Mouse (Mus musculus): ENCODE results near the gene C1qtnf4.
"Not testable (repeated sequence)": the region's sequence is repeated elsewhere in the genome, so short reads cannot be mapped to it uniquely, and the experiment has no call there.

C1qtnf4 gene

GRCm38 (mm10) chr2:90881824-90882223, 3.8 kb upstream of the C1qtnf4 start:
- DNase-seq (ENCODE audit: low spot score in 2 of 2): no peak

DNA sequence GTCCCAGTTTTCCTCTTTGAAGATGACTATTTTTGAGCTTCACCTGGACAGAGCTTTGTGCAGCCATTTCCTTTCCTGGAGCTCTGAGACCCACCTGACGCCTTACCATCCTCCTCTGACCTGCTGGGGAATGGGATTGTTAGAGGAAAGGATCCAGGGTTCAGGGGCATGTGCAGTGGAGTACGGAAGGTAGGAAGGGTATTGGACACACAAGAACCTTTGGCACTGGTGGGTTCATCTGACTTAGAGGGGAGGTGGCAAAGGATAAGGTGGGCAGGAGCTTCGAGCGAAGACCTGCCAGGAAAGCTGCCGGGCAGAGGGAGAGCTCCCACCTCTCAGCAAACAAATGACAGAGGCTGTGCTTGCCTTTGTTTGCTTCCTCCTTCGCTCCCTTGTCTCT, 776 bp downstream of the C1qtnf4 start:
- DNase-seq (ENCODE audit: low spot score in 2 of 2): no peak

DNA sequence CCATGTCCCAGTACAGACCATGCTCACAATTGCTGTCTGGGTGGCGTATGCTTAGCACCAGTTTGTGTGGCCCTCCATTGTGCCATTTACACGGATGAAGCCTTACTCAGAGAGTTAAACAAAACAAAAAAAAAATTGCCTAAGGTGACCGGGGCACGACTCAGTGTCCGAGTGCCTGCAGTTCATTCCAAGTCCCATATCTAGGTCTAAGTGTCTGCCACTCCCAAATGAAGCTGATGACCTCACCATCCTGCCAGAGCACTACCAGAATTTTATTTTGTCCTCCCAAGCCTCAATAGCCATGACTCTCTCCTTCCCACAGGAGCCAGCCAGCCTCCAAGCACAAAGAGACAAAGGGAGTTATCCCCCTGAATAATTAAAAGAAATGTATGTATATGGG, 2.0 kb downstream of the C1qtnf4 start:
- no peak for DNase-seq (ENCODE audit: low spot score in 2 of 2)

GRCm38 (mm10) chr2:90889550-90890548, 4.2 kb downstream of the C1qtnf4 start:
- DNase-seq (ENCODE audit: low spot score in 2 of 2): no peak

DNA sequence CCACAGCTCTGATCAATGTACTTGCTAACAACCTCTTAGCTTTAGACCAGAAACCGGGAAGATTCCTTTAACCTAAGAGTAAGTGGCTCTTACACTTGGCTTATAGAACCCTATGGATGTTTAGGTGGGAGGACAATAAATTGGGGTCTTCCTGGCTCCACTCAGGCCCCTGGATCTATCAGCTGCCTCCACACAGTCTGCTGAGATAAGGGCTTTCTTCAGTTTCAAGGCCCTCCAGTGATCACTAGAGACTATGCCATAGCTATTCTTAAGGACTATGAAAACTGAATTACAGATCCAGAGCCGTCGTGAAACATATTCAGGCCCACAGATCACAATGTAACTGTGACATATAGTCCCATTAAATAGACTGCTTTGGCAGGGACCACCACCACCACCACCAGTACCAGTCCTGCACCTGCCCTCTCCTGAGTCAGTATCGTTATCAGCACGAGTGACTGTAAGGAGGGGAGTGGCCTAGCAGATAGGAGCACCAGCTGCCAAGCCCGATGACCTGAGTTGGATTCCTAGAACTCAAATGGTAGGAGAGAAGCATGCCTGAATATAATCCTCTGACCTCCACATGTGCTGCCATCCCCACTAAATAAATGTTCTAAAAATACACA, 8.1 kb downstream of the C1qtnf4 start:
- no peak for DNase-seq (ENCODE audit: low spot score in 2 of 2)

DNA sequence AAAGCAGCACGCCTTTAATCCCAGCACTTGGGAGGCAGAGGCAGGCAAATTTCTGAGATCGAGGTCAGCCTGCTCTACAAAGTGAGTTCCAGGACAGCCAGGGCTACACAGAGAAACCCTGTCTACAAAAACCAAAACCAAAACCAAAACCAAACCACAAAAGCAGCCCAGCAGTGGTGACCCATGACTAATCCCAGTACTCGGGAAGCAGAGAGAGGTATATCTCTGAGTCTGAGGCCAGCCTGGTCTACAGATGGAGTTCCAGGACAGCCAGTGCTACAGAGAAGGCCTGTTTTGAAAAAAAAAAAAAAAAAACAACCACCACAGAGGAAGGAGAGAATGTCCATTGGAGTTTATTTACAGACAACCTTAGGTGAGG, 8.6 kb downstream of the C1qtnf4 start:
- not testable (repeated sequence) for DNase-seq (ENCODE audit: low spot score in 2 of 2)

DNA sequence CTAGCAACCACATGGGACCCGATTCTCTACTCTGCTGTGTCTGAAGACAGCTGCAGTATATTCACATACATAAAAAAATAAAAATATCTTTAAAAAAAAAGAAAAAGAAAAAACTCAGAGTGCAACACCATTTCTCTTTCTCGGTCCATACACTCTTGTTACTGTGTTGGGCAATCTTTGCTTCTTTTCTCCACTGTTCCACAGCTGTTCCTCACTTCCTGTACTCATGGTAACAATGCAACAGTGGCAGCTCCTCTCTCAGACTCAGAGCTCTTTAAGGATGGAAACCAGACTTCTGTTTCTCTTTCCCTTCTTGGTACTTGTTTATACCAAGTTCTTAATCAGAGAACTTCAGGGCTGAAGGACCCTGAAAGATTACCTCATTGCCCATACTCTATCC, 17.7 kb downstream of the C1qtnf4 start:
- DNase-seq (ENCODE audit: low spot score in 2 of 2): no peak

DNA sequence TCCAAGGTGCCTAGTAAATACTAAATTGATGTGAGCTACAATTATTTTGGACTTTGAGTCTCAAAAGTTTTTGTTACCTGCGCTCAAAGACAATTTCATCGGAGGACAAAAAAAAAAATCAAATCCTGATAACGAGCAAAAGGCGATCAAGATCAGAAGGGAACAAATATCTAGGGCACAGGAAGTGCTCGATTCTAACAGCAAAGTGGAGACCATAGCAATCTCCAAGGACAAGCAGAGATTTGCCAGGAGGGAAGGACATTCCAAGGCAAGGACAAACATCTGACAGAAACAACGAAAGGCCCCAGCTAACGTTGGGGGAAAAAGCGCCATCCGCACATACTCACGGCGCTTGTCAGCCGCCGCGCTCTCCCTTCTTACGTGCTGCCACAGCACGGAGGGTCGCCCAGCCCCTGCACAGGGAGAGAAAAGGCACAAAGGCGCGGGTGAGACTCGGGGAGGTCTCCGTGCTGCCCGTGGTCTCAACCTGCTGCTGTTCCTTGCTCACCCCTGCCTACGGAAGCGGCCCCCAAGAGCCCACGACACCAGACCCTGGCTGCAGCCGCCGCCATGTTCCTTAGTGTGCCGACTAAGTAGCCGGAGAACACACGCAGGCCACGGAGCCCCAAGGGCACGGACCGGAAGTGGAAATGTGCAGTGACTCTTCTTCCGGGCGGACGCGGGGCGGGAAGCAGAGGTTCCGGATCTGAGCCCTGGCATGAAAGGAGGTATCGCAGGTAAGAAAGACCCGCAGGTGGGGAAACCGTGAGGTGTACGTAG, 18.6 kb downstream of the C1qtnf4 start, which contains the start of the genes Kbtbd4 and Ndufs3:
Gene Kbtbd4, plus strand, starts transcription at position 665 of the 780 bp plus-strand sequence.
Gene Ndufs3, minus strand, starts transcription at position 752 of the 780 bp plus-strand sequence.
- peak; percentile 88 to 89 for DNase-seq (ENCODE audit: low spot score in 2 of 2)

DNA sequence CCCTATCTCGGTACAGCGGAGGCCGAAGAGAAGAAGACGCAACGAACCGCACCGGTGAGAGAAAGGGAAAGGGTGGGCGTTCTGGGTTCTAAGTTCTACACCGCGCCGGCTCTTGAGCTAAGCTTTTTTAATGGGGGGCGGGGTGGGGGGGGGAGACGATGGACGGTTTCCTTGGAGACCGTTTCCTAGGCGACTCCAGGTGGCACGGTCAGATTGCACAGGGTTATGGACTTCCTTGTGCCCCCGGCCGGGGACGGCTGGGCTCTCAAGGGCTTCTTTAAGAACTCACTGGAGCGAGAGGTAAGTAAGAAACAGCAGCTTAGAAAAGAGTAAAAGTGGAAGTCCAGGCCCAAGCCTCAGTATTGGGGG, 19.2 kb downstream of the C1qtnf4 start:
- no peak for DNase-seq (ENCODE audit: low spot score in 2 of 2)

DNA sequence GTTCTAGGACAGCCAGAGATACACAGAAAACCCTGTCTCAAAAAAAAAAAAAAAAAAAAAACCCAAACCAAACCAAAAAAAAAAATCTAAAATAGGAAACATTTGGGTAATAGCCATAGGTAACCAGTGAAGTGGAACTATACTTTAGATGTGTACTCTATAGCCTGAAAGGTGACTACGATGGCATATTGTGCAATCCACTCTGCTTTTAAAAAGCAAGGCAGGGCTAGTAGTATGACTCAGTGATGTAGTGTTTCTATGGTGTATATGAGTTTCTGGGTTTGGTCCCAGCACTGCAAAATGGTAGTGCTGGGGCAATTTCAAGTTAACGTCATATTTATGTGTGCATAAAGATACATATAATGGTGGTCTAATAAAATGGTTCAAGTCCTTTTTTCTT, 21.1 kb downstream of the C1qtnf4 start:
- no peak for DNase-seq (ENCODE audit: low spot score in 2 of 2)

GRCm38 (mm10) chr2:90910861-90911260, 25.2 kb downstream of the C1qtnf4 start:
- no peak for DNase-seq (ENCODE audit: low spot score in 2 of 2)

DNA sequence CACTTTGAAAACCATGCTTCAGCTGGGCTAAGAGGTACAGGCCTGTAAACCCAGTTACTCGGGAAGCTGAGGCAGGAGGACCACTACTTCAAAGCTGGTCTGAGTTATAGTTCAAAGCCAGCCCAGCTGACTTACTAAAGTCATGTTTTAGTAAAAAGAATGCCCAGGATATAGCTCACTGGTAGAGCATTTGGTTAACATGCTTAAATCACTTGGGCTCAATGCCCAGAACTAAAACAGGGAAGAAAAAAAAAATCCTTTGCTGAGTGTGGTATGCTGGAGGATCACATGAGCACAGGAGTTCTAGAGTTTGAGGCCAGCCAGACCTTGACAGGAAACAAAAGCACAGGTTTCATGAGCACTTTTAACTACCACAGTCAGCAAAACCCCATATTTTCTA, 26.0 kb downstream of the C1qtnf4 start:
- no peak for DNase-seq (ENCODE audit: low spot score in 2 of 2)

- no peak for DNase-seq (ENCODE audit: low spot score in 2 of 2)
Observed at GRCm38 (mm10) chr2:90913671-90914070, 28.0 kb downstream of the C1qtnf4 start.

DNA sequence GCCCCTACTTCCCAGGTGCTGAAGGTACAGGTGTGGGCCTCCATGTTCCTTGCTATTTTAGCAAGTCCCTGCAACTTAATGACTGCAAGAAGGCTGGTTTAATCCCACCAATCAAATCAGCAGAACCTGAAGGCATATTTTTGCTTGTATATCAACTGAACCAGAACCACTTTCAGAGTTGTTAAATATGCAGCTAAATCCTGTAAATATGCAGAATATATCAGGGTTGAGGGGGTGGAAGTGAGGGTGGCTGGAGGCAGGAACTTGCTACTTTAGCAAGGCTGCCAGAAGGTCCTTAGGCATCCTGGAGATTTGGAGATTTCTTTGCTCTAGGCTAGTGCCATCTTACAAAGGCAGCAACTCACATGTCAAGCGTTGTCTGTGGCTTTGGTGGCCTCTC, 29.9 kb downstream of the C1qtnf4 start:
- no peak for DNase-seq (ENCODE audit: low spot score in 2 of 2)

GRCm38 (mm10) chr2:90916560-90917232, 31.0 kb downstream of the C1qtnf4 start:
- DNase-seq (ENCODE audit: low spot score in 2 of 2): peak in 1 of 2 experiments; percentile 58

GRCm38 (mm10) chr2:90917233-90917998, 31.8 kb downstream of the C1qtnf4 start:
- DNase-seq (ENCODE audit: low spot score in 2 of 2): peak; percentile 51 to 56

GRCm38 (mm10) chr2:90917999-90918698, 32.5 kb downstream of the C1qtnf4 start:
- DNase-seq (ENCODE audit: low spot score in 2 of 2): no peak

DNA sequence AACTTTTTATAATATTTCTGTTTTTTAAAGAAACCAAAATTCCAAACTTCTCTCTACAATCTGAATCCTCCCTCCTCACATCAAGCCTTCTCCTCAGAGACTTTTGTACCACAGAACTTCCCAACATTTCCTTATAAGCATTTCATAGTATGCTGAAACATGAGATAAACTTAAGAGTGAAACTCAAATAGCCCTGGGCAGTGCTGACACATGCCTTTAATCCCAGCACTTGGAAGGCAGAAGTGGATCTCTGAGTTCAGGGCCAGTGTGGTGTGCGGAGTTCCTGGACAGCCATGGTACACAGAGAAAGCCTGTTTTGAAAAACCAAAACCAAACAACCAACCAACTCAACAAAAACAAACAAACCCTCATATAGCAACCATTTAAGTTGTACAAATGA, 35.5 kb downstream of the C1qtnf4 start:
- DNase-seq (ENCODE audit: low spot score in 2 of 2): no peak

DNA sequence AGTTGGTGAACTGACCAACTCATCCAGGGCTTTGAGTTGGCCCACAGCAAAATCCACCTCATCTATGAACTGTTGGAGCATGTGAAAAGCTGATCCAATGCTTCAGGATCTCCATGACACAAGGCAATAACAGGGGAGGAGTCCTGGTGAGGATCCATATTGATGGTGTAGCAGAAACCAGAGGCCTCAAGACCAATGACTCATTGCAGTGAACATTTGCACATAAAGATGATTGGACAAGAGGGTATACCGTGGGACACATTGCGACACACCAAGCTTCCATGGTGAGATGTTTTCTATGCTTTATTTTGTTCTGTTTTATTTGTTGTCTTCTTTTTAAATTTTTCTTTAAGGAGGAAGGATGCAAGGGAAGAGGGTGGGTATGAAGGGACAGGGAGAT, 37.0 kb downstream of the C1qtnf4 start:
- no peak for DNase-seq (ENCODE audit: low spot score in 2 of 2)

DNA sequence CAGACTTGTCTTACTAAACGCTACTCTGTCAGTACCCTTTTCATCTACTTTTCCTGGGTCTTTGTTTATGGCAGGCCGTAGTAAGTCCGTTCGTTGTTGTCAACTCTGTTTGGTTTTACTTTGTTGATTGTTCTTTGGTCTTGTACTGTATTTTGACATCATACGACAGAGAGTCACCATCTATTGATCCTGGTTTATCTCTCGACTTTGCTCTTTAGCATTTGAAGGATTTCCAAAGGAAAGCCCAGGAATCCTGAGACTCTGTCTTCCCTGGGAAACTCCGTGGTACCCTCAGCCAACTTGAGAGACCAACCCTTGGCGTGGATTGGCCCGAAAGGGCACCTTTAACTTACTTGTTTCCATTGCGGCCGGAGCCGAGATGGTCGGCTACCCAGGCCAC, 42.9 kb downstream of the C1qtnf4 start:
- DNase-seq (ENCODE audit: low spot score in 2 of 2): no peak

Data from frontal cortex, postnatal 36 days (tissue).